Mouse (Mus musculus): ENCODE measurements around the gene Srrm2. TPM values are rescaled to one million over a fixed set of nuclear protein-coding genes. Genes with fewer than 3 reads are reported as not detected.

Srrm2 gene
- 120 and 290 TPM in 2 replicates for polyA plus RNA-seq (2021; fragmentation: Nextera tagmentation)
- long read RNA-seq, experiment 1, partial matches to known transcripts = 41 of 65 reads
- long read RNA-seq, experiment 1, other reads (novel, unspliced or antisense) = 15 of 65 reads
- long read RNA-seq, experiment 2, partial matches to known transcripts = 112 of 174 reads
- long read RNA-seq, experiment 2, other reads (novel, unspliced or antisense) = 62 of 174 reads

GRCm38 (mm10) chr17:23790269-23791078 lies at the start of gene Srrm2:
Gene Srrm2 (plus strand): TSS chr17:23790532.

GRCm38 (mm10) chr17:23740598-23741021 lies 49.7 kb upstream of the Srrm2 start, which contains the start of gene Paqr4:
Gene Paqr4 (minus strand): TSS chr17:23740867.

GRCm38 (mm10) chr17:23745301-23746251 lies 44.8 kb upstream of the Srrm2 start, which contains the start of gene Kremen2:
Gene Kremen2 (minus strand): TSS chr17:23745833.

GRCm38 (mm10) chr17:23771284-23772218 lies 18.8 kb upstream of the Srrm2 start, which contains the start of gene Flywch1:
Gene Flywch1 (minus strand): TSS chr17:23771602.

GRCm38 (mm10) chr17:23785561-23786471 lies 4.5 kb upstream of the Srrm2 start, which contains the start of gene Flywch2:
Gene Flywch2 (minus strand): TSS chr17:23786081.

GRCm38 (mm10) chr17:23829064-23829619 lies 38.8 kb downstream of the Srrm2 start, which contains the start of gene Elob:
Gene Elob (minus strand): TSS chr17:23829136.

GRCm38 (mm10) chr17:23836006-23836575 lies 45.8 kb downstream of the Srrm2 start, which contains the start of gene Prss33:
Gene Prss33 (minus strand): TSS chr17:23836056.

GRCm38 (mm10) chr17:23843812-23844273 lies 53.5 kb downstream of the Srrm2 start, which contains the start of the genes Prss32 and Prss41:
Gene Prss32 (plus strand): TSS chr17:23843855.
Gene Prss41 (minus strand): TSS chr17:23844172.

GRCm38 (mm10) chr17:23867756-23868155 lies 77.4 kb downstream of the Srrm2 start, which contains the start of gene Prss21:
Gene Prss21 (plus strand): TSS chr17:23868056.

Other genes starting within 250 kb of the Srrm2 start
- 7.5 and 9.3 TPM in 2 replicates for gene Zfp213, start 226.3 kb upstream of the Srrm2 start, polyA plus RNA-seq (2021; fragmentation: Nextera tagmentation)
- 14.4 TPM in 2 replicates for gene Zfp13, start 191.0 kb upstream of the Srrm2 start, polyA plus RNA-seq (2021; fragmentation: Nextera tagmentation)
- 0.06 TPM in 1 of 2 replicates, not detected in the other for gene Zscan10, start 189.7 kb upstream of the Srrm2 start, polyA plus RNA-seq (2021; fragmentation: Nextera tagmentation)
- gene Mmp25, start 145.3 kb upstream of the Srrm2 start, polyA plus RNA-seq (2021; fragmentation: Nextera tagmentation) = 0.03 and 0.06 TPM in 2 replicates
- gene Bicdl2, start 130.0 kb upstream of the Srrm2 start, polyA plus RNA-seq (2021; fragmentation: Nextera tagmentation) = not detected in 2 replicates
- gene Hcfc1r1, start 116.9 kb upstream of the Srrm2 start, polyA plus RNA-seq (2021; fragmentation: Nextera tagmentation) = 212 and 288 TPM in 2 replicates
- gene Thoc6, start 116.7 kb upstream of the Srrm2 start, polyA plus RNA-seq (2021; fragmentation: Nextera tagmentation) = 6.0 and 8.1 TPM in 2 replicates
- gene Tnfrsf12a, start 113.1 kb upstream of the Srrm2 start, polyA plus RNA-seq (2021; fragmentation: Nextera tagmentation) = 8.0 and 11.9 TPM in 2 replicates
- gene Cldn6, start 111.3 kb upstream of the Srrm2 start, polyA plus RNA-seq (2021; fragmentation: Nextera tagmentation) = not detected in 2 replicates
- gene Cldn9, start 106.5 kb upstream of the Srrm2 start, polyA plus RNA-seq (2021; fragmentation: Nextera tagmentation) = not detected in 2 replicates
- not detected in 2 replicates for gene 1520401A03Rik, start 67.7 kb upstream of the Srrm2 start, polyA plus RNA-seq (2021; fragmentation: Nextera tagmentation)
- gene Pkmyt1, start 64.2 kb upstream of the Srrm2 start, polyA plus RNA-seq (2021; fragmentation: Nextera tagmentation) = 1.8 and 4.4 TPM in 2 replicates
- gene Paqr4, start 49.7 kb upstream of the Srrm2 start, polyA plus RNA-seq (2021; fragmentation: Nextera tagmentation) = 121 and 122 TPM in 2 replicates
- 1.5 and 2.2 TPM in 2 replicates for gene Kremen2, start 44.7 kb upstream of the Srrm2 start, polyA plus RNA-seq (2021; fragmentation: Nextera tagmentation)
- gene Flywch1, start 18.9 kb upstream of the Srrm2 start, polyA plus RNA-seq (2021; fragmentation: Nextera tagmentation) = 294 and 331 TPM in 2 replicates
- gene Flywch2, start 4.5 kb upstream of the Srrm2 start, polyA plus RNA-seq (2021; fragmentation: Nextera tagmentation) = 28.8 and 29.4 TPM in 2 replicates
- 1,419 and 1,447 TPM in 2 replicates for gene Elob, start 38.6 kb downstream of the Srrm2 start, polyA plus RNA-seq (2021; fragmentation: Nextera tagmentation)
- gene Prss33, start 45.5 kb downstream of the Srrm2 start, polyA plus RNA-seq (2021; fragmentation: Nextera tagmentation) = not detected in 2 replicates
- gene Prss32, start 53.3 kb downstream of the Srrm2 start, polyA plus RNA-seq (2021; fragmentation: Nextera tagmentation) = not detected in 2 replicates
- 0.11 and 0.18 TPM in 2 replicates for gene Prss41, start 53.6 kb downstream of the Srrm2 start, polyA plus RNA-seq (2021; fragmentation: Nextera tagmentation)
- not detected in 2 replicates for gene Prss21, start 77.5 kb downstream of the Srrm2 start, polyA plus RNA-seq (2021; fragmentation: Nextera tagmentation)
- not detected in 2 replicates for gene Dcpp1, start 90.3 kb downstream of the Srrm2 start, polyA plus RNA-seq (2021; fragmentation: Nextera tagmentation)
- gene Dcpp2, start 90.3 kb downstream of the Srrm2 start, polyA plus RNA-seq (2021; fragmentation: Nextera tagmentation) = not detected in 2 replicates
- not detected in 2 replicates for gene Dcpp3, start 126.9 kb downstream of the Srrm2 start, polyA plus RNA-seq (2021; fragmentation: Nextera tagmentation)
- not detected in 2 replicates for gene Sbp, start 151.1 kb downstream of the Srrm2 start, polyA plus RNA-seq (2021; fragmentation: Nextera tagmentation)
- gene Sbpl, start 164.7 kb downstream of the Srrm2 start, polyA plus RNA-seq (2021; fragmentation: Nextera tagmentation) = not detected in 2 replicates
- gene Prss30, start 190.0 kb downstream of the Srrm2 start, polyA plus RNA-seq (2021; fragmentation: Nextera tagmentation) = 0.21 and 0.48 TPM in 2 replicates
- gene Prss22, start 207.6 kb downstream of the Srrm2 start, polyA plus RNA-seq (2021; fragmentation: Nextera tagmentation) = 3.7 and 5.0 TPM in 2 replicates
- not detected in 2 replicates for gene Prss27, start 247.6 kb downstream of the Srrm2 start, polyA plus RNA-seq (2021; fragmentation: Nextera tagmentation)

Data from left cerebral cortex, adult 6 months (tissue).